Mouse (Mus musculus): ENCODE measurements around the gene Cntrob.

- TF ChIP-seq CTCF (IDR thresholded peaks at IDR 0.05; ENCODE audit: extremely low read depth, insufficient read depth, insufficient read length, insufficient replicate concordance), result no peak
- no peak for TF ChIP-seq POLR2A (IDR thresholded peaks at IDR 0.05; ENCODE audit: low read depth, low read length)
These were observed 34.1 kb upstream of the Cntrob start for GRCm38 (mm10) chr11:69357690-69358089.

All from spleen, adult 2 months (tissue).